Mouse (Mus musculus): ENCODE measurements around the gene Sh3kbp1. TPM values are rescaled to one million over a fixed set of nuclear protein-coding genes. Genes with fewer than 3 reads are reported as not detected.
A peak's percentile ranks its signal among the peaks of the same experiment; 100 is the strongest.

Gene Sh3kbp1
- polyA plus RNA-seq, 1 experiment: 30.3 TPM

GRCm38 (mm10) chrX:159693126-159693525 lies 66.1 kb downstream of the Sh3kbp1 start:
- TF ChIP-seq POLR2A (IDR thresholded peaks at IDR 0.05; ENCODE audit: low read depth, low read length) (no peak), CTCF (IDR thresholded peaks at IDR 0.05; ENCODE audit: extremely low read depth, insufficient read depth, insufficient read length, insufficient replicate concordance) (no peak)
- H3K27ac ChIP-seq (ENCODE audit: insufficient read depth, low read length): no peak overlapping the region
- peaks cover 4% of the 10 kb centered on the region for H3K4me1 ChIP-seq (ENCODE audit: control insufficient read depth, insufficient read depth, insufficient read length)
- H3K4me3 ChIP-seq (ENCODE audit: extremely low read depth, insufficient read depth, insufficient read length): no peak overlapping the region
- no peaks in the 10 kb centered on the region for H3K27me3 ChIP-seq (ENCODE audit: control insufficient read depth, insufficient read depth, low read length)
- 80% methylated on average over 5 of the region's 5 CpGs for WGBS
- no peak for DNase-seq (ENCODE audit: low read depth in 1 of 2, low spot score in 2 of 2)
- no peaks in the 10 kb centered on the region for H3K36me3 ChIP-seq (ENCODE audit: control insufficient read depth, insufficient read depth, low read length)

- Histone ChIP-seq H3K27me3 (ENCODE audit: control insufficient read depth, insufficient read depth, low read length) (no peaks in the 10 kb centered on the region), H3K36me3 (ENCODE audit: control insufficient read depth, insufficient read depth, low read length) (no peaks in the 10 kb centered on the region), H3K4me1 (ENCODE audit: control insufficient read depth, insufficient read depth, insufficient read length) (peaks cover 15% of the 10 kb centered on the region), H3K27ac (ENCODE audit: insufficient read depth, low read length) (peak overlapping the region; percentile 72), H3K4me3 (ENCODE audit: extremely low read depth, insufficient read depth, insufficient read length) (peak overlapping the region; percentile 4)
- TF ChIP-seq POLR2A (IDR thresholded peaks at IDR 0.05; ENCODE audit: low read depth, low read length) (no peak), CTCF (IDR thresholded peaks at IDR 0.05; ENCODE audit: extremely low read depth, insufficient read depth, insufficient read length, insufficient replicate concordance) (no peak)
- WGBS: 18% methylated on average over 2 of the region's 2 CpGs
- DNase-seq (ENCODE audit: low read depth in 1 of 2, low spot score in 2 of 2): no peak
These were observed 69.5 kb downstream of the Sh3kbp1 start for GRCm38 (mm10) chrX:159696545-159696944.

- TF ChIP-seq CTCF (IDR thresholded peaks at IDR 0.05; ENCODE audit: extremely low read depth, insufficient read depth, insufficient read length, insufficient replicate concordance): no peak
- Histone ChIP-seq H3K27me3 (ENCODE audit: control insufficient read depth, insufficient read depth, low read length) (no peaks in the 10 kb centered on the region), H3K4me3 (ENCODE audit: extremely low read depth, insufficient read depth, insufficient read length) (peak overlapping the region; percentile 44), H3K27ac (ENCODE audit: insufficient read depth, low read length) (peak overlapping the region; percentile 98), H3K36me3 (ENCODE audit: control insufficient read depth, insufficient read depth, low read length) (no peaks in the 10 kb centered on the region), H3K4me1 (ENCODE audit: control insufficient read depth, insufficient read depth, insufficient read length) (peaks cover 15% of the 10 kb centered on the region)
- WGBS: 9% methylated on average over 4 of the region's 4 CpGs
- peak in 1 of 2 experiments; percentile 30 for DNase-seq (ENCODE audit: low read depth in 1 of 2, low spot score in 2 of 2)
These were observed 70.0 kb downstream of the Sh3kbp1 start for GRCm38 (mm10) chrX:159697030-159697454.

GRCm38 (mm10) chrX:159702850-159703249 lies 75.8 kb downstream of the Sh3kbp1 start:
- no peak for TF ChIP-seq POLR2A (IDR thresholded peaks at IDR 0.05; ENCODE audit: low read depth, low read length)
- no peak for TF ChIP-seq CTCF (IDR thresholded peaks at IDR 0.05; ENCODE audit: extremely low read depth, insufficient read depth, insufficient read length, insufficient replicate concordance)

GRCm38 (mm10) chrX:159704381-159705004 lies 77.4 kb downstream of the Sh3kbp1 start:
- peaks cover 15% of the 10 kb centered on the region; the same call in 1 of the 2 replicates for H3K4me1 ChIP-seq (ENCODE audit: control insufficient read depth, insufficient read depth, insufficient read length)
- TF ChIP-seq POLR2A (IDR thresholded peaks at IDR 0.05; ENCODE audit: low read depth, low read length): no peak
- no peak for TF ChIP-seq CTCF (IDR thresholded peaks at IDR 0.05; ENCODE audit: extremely low read depth, insufficient read depth, insufficient read length, insufficient replicate concordance)
- 65% methylated on average over 4 of the region's 4 CpGs for WGBS
- H3K27ac ChIP-seq (ENCODE audit: insufficient read depth, low read length): no peak overlapping the region
- H3K27me3 ChIP-seq (ENCODE audit: control insufficient read depth, insufficient read depth, low read length): no peaks in the 10 kb centered on the region
- no peaks in the 10 kb centered on the region for H3K36me3 ChIP-seq (ENCODE audit: control insufficient read depth, insufficient read depth, low read length)
- DNase-seq (ENCODE audit: low read depth in 1 of 2, low spot score in 2 of 2): no peak
- H3K4me3 ChIP-seq (ENCODE audit: extremely low read depth, insufficient read depth, insufficient read length): no peak overlapping the region

More at GRCm38 (mm10) chrX:159702850-159703249, 75.8 kb downstream of the Sh3kbp1 start:
- Histone ChIP-seq H3K27ac (ENCODE audit: insufficient read depth, low read length) (0 out of 2 replicates have a peak overlapping the region, but pooled peaks have one; percentile 9), H3K27me3 (ENCODE audit: control insufficient read depth, insufficient read depth, low read length) (no peaks in the 10 kb centered on the region), H3K4me3 (ENCODE audit: extremely low read depth, insufficient read depth, insufficient read length) (no peak overlapping the region), H3K36me3 (ENCODE audit: control insufficient read depth, insufficient read depth, low read length) (no peaks in the 10 kb centered on the region), H3K4me1 (ENCODE audit: control insufficient read depth, insufficient read depth, insufficient read length) (peaks cover 20% of the 10 kb centered on the region)
- no peak for DNase-seq (ENCODE audit: low read depth in 1 of 2, low spot score in 2 of 2)
- WGBS: 82% methylated on average over 2 of the region's 2 CpGs

GRCm38 (mm10) chrX:159705412-159705811 lies 78.3 kb downstream of the Sh3kbp1 start:
- Histone ChIP-seq H3K4me3 (ENCODE audit: extremely low read depth, insufficient read depth, insufficient read length) (no peak overlapping the region), H3K36me3 (ENCODE audit: control insufficient read depth, insufficient read depth, low read length) (no peaks in the 10 kb centered on the region), H3K27me3 (ENCODE audit: control insufficient read depth, insufficient read depth, low read length) (no peaks in the 10 kb centered on the region), H3K4me1 (ENCODE audit: control insufficient read depth, insufficient read depth, insufficient read length) (peaks cover 13% of the 10 kb centered on the region; the same call in 1 of the 2 replicates), H3K27ac (ENCODE audit: insufficient read depth, low read length) (no peak overlapping the region)
- TF ChIP-seq POLR2A (IDR thresholded peaks at IDR 0.05; ENCODE audit: low read depth, low read length): no peak
- no peak for TF ChIP-seq CTCF (IDR thresholded peaks at IDR 0.05; ENCODE audit: extremely low read depth, insufficient read depth, insufficient read length, insufficient replicate concordance)
- no peak for DNase-seq (ENCODE audit: low read depth in 1 of 2, low spot score in 2 of 2)
- WGBS: 73% methylated on average over 2 of the region's 2 CpGs

Measured in spleen, adult 2 months (tissue).